Mouse (Mus musculus): ENCODE results near the gene Myb. TPM values are rescaled to one million over a fixed set of nuclear protein-coding genes. Genes with fewer than 3 reads are reported as not detected.

The Myb gene
- polyA plus RNA-seq, 1 experiment from 2014 or later: 11.1 TPM

- H3K4me2 ChIP-seq (ENCODE audit: low read depth, low read length): no peak overlapping the region
- peaks cover 31% of the 10 kb centered on the region for H3K4me1 ChIP-seq (ENCODE audit: insufficient read depth)
- H3K27me3 ChIP-seq (ENCODE audit: insufficient read depth, low read length): no peaks in the 10 kb centered on the region
- H3K9ac ChIP-seq (replicated peaks): no peak overlapping the region
- no peaks in the 10 kb centered on the region for H3K36me3 ChIP-seq (replicated peaks; ENCODE audit: insufficient read depth, low read length)
- H3K4me3 ChIP-seq (ENCODE audit: low read depth, low read length): no peak overlapping the region
- no peak overlapping the region for H3K27ac ChIP-seq (ENCODE audit: low read depth)
- DNase-seq (no peak), ATAC-seq (no peak)
- WGBS (ENCODE audit: insufficient replicate concordance): 61% methylated on average over 10 of the region's 10 CpGs
- TF ChIP-seq EP300 (IDR thresholded peaks at IDR 0.05; ENCODE audit: low read depth) (no peak), CTCF (IDR thresholded peaks at IDR 0.05; ENCODE audit: low read depth) (no peak)
- no peaks in the 10 kb centered on the region for H3K9me3 ChIP-seq (ENCODE audit: low read length)
Measured at GRCm38 (mm10) chr10:21192436-21192835, 31.7 kb upstream of the Myb start.

DNA sequence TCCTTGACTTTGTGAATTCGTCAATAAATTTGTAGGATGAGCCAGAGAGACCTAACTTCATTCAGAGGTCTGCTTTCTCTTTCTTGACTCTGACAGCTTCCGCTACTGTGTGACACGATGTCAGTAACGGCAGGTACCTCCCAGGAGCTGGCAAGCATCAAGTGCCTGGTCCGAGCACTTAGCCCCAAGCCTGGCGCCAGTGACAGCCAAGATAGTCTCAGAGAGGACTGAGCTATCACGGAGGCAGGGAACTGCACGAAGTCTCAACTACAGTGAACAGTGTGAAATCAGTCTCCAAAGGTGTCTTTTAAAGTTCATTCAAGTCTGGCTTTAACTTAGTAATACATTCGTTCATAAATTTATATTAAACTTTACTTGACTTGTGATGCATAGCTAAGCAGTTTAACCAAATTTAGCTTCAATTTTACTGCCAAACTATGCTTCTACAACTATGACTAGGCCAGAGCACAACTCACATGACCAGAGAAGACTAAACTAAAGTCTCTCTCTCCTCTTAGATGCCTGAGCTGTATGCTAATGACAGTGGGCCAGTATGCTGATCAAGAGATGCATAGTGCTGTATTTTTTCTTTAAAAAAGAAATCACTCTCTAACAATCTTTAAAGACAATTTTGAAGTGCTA is 29.1 kb upstream of the Myb start:
- no peaks in the 10 kb centered on the region for H3K36me3 ChIP-seq (replicated peaks; ENCODE audit: insufficient read depth, low read length)
- H3K9ac ChIP-seq (replicated peaks): 0 out of 2 replicates have a peak overlapping the region, but pooled peaks have one; percentile 67
- no peak for ATAC-seq
- H3K27ac ChIP-seq (ENCODE audit: low read depth): no peak overlapping the region
- no peaks in the 10 kb centered on the region for H3K27me3 ChIP-seq (ENCODE audit: insufficient read depth, low read length)
- peak overlapping the region; percentile 77; the same call in 1 of the 2 replicates for H3K4me2 ChIP-seq (ENCODE audit: low read depth, low read length)
- no peak for DNase-seq
- H3K4me3 ChIP-seq (ENCODE audit: low read depth, low read length): no peak overlapping the region
- TF ChIP-seq CTCF (IDR thresholded peaks at IDR 0.05; ENCODE audit: low read depth) (no peak), EP300 (IDR thresholded peaks at IDR 0.05; ENCODE audit: low read depth) (no peak)
- H3K9me3 ChIP-seq (ENCODE audit: low read length): no peaks in the 10 kb centered on the region
- H3K4me1 ChIP-seq (ENCODE audit: insufficient read depth): peaks cover 20% of the 10 kb centered on the region
- 62% methylated on average over 9 of the region's 9 CpGs for WGBS (ENCODE audit: insufficient replicate concordance)

DNA sequence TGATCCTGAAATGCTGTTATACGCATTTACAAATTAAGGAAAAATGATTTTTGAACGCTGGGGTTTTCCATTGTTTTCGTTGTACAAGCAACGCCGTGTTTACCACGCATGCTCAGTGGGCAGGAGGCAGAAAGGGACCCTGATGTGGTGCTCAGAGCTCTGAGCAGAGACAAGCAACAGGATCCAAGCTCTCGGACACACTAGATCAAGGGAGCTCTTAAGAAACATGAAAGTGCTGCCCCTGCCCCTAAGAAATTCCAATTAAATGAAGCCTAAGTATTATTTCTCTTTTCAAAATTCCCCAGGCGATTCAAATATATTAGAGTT is 28.5 kb upstream of the Myb start:
- ATAC-seq (no peak), DNase-seq (no peak)
- TF ChIP-seq EP300 (IDR thresholded peaks at IDR 0.05; ENCODE audit: low read depth): no peak
- TF ChIP-seq CTCF (IDR thresholded peaks at IDR 0.05; ENCODE audit: low read depth): no peak
- no peaks in the 10 kb centered on the region for H3K27me3 ChIP-seq (ENCODE audit: insufficient read depth, low read length)
- no peaks in the 10 kb centered on the region for H3K9me3 ChIP-seq (ENCODE audit: low read length)
- no peaks in the 10 kb centered on the region for H3K36me3 ChIP-seq (replicated peaks; ENCODE audit: insufficient read depth, low read length)
- peaks cover 20% of the 10 kb centered on the region for H3K4me1 ChIP-seq (ENCODE audit: insufficient read depth)
- no peak overlapping the region for H3K27ac ChIP-seq (ENCODE audit: low read depth)
- WGBS (ENCODE audit: insufficient replicate concordance): 22% methylated on average over 8 of the region's 8 CpGs
- peak overlapping the region; percentile 67; the same call in 1 of the 2 replicates for H3K9ac ChIP-seq (replicated peaks)
- peak overlapping the region; percentile 58 for H3K4me3 ChIP-seq (ENCODE audit: low read depth, low read length)
- H3K4me2 ChIP-seq (ENCODE audit: low read depth, low read length): peak overlapping the region; percentile 77

DNA sequence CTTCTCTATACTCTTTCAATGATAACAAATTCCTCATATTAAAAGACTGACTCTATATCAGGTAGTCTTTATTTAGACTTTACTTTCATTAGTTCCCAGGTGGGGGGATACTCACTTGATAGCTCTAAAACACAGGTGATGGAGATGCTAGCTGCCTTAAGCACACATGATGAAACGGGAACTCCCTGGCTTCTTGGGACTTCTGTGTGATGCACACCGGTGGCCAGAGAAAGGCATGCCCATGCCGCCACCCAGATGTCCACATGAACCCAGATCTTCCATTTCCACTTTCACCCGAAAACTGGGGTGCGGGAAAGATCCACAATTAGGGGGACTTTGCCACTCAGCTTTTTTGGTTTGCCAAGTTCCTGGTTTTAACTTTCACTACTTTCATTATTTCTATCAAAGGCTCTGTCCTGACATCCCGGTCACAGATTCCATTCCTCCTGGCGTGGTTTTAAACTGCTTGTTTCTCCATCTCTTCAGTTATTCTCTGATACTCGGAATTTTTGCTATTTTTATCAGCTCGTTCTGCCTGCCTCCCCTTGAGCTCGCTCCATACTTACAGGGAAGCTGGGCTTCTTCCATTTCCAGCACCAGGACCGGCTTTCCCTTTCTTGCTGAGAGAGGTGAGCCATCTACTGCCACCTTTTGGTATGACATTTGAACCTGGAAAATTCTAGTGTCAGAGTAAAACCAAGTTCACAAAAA is 27.9 kb upstream of the Myb start:
- Histone ChIP-seq H3K27me3 (ENCODE audit: insufficient read depth, low read length) (no peaks in the 10 kb centered on the region), H3K27ac (ENCODE audit: low read depth) (0 out of 2 replicates have a peak overlapping the region, but pooled peaks have one; percentile 2), H3K9me3 (ENCODE audit: low read length) (no peaks in the 10 kb centered on the region), H3K36me3 (replicated peaks; ENCODE audit: insufficient read depth, low read length) (no peaks in the 10 kb centered on the region), H3K4me2 (ENCODE audit: low read depth, low read length) (peak overlapping the region; percentile 77), H3K4me1 (ENCODE audit: insufficient read depth) (peaks cover 15% of the 10 kb centered on the region), H3K4me3 (ENCODE audit: low read depth, low read length) (peak overlapping the region; percentile 58), H3K9ac (replicated peaks) (peak overlapping the region; percentile 67)
- DNase-seq (peak; percentile 53), ATAC-seq (peak; percentile 68)
- 13% methylated on average over 11 of the region's 11 CpGs for WGBS (ENCODE audit: insufficient replicate concordance)
- peak; percentile 88 for TF ChIP-seq CTCF (IDR thresholded peaks at IDR 0.05; ENCODE audit: low read depth)
- TF ChIP-seq EP300 (IDR thresholded peaks at IDR 0.05; ENCODE audit: low read depth): no peak

GRCm38 (mm10) chr10:21187847-21188246 is 27.1 kb upstream of the Myb start:
- H3K4me1 ChIP-seq (ENCODE audit: insufficient read depth): peaks cover 10% of the 10 kb centered on the region
- TF ChIP-seq EP300 (IDR thresholded peaks at IDR 0.05; ENCODE audit: low read depth) (no peak), CTCF (IDR thresholded peaks at IDR 0.05; ENCODE audit: low read depth) (no peak)
- no peak; the same call in 1 of the 2 replicates for ATAC-seq
- 0 out of 2 replicates have a peak overlapping the region, but pooled peaks have one; percentile 13 for H3K4me2 ChIP-seq (ENCODE audit: low read depth, low read length)
- no peaks in the 10 kb centered on the region for H3K27me3 ChIP-seq (ENCODE audit: insufficient read depth, low read length)
- H3K36me3 ChIP-seq (replicated peaks; ENCODE audit: insufficient read depth, low read length): no peaks in the 10 kb centered on the region
- no peaks in the 10 kb centered on the region for H3K9me3 ChIP-seq (ENCODE audit: low read length)
- no peak overlapping the region for H3K4me3 ChIP-seq (ENCODE audit: low read depth, low read length)
- DNase-seq: no peak
- no peak overlapping the region for H3K27ac ChIP-seq (ENCODE audit: low read depth)
- H3K9ac ChIP-seq (replicated peaks): no peak overlapping the region

DNA sequence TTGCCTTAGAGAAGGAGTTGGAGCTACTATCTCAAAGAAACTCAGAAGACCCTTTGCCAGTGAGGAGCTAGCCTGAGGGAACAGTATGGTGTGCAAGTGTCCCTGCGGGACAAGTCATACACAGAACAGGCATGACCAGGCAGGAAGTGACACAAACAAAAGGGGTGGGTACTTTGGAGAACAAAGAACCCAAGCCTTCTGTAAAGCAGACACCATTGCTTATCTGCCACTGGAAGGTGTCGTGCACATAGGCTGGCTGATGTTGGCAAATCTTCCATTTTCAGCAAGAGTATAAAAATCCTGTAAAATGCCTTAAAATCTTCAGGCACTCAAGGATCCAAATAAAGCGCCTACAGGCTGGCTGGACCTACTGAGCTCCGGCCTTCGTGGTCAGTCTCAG is 25.9 kb upstream of the Myb start:
- no peak for TF ChIP-seq EP300 (IDR thresholded peaks at IDR 0.05; ENCODE audit: low read depth)
- no peak for TF ChIP-seq CTCF (IDR thresholded peaks at IDR 0.05; ENCODE audit: low read depth)
- DNase-seq: no peak
- no peak overlapping the region for H3K4me3 ChIP-seq (ENCODE audit: low read depth, low read length)
- H3K27ac ChIP-seq (ENCODE audit: low read depth): 0 out of 2 replicates have a peak overlapping the region, but pooled peaks have one; percentile 35
- H3K9ac ChIP-seq (replicated peaks): no peak overlapping the region
- peak overlapping the region; percentile 40; the same call in 1 of the 2 replicates for H3K4me2 ChIP-seq (ENCODE audit: low read depth, low read length)
- no peaks in the 10 kb centered on the region for H3K27me3 ChIP-seq (ENCODE audit: insufficient read depth, low read length)
- WGBS (ENCODE audit: insufficient replicate concordance): 34% methylated on average over 5 of the region's 5 CpGs
- ATAC-seq: peak; percentile 67
- H3K36me3 ChIP-seq (replicated peaks; ENCODE audit: insufficient read depth, low read length): no peaks in the 10 kb centered on the region
- H3K4me1 ChIP-seq (ENCODE audit: insufficient read depth): peaks cover 10% of the 10 kb centered on the region
- no peaks in the 10 kb centered on the region for H3K9me3 ChIP-seq (ENCODE audit: low read length)
